Mouse (Mus musculus): ENCODE measurements around the gene Atn1. TPM values are rescaled to one million over a fixed set of nuclear protein-coding genes. Genes with fewer than 3 reads are reported as not detected.

Atn1 gene
- polyA plus RNA-seq, 1 experiment from 2014 or later = 16.4 TPM

DNA sequence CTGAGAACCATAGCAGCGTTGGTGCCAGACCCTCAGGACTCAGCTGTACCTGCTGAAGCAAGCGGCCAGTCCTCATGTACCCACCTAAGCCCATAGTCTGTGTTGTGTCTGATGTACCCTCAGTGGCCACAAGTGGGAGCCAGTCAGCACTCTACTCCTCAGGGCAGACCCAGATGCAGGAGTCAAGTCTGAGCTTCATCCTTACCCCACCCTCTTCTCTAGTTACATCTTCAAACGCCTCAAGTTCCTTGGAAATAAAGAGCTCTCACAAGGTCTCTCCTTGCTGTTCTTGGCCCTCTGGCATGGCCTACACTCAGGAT is 53.6 kb downstream of the Atn1 start:
- Histone ChIP-seq H3K4me1 (ENCODE audit: insufficient read depth, low read length) (peaks cover 8% of the 10 kb centered on the region), H3K9ac (replicated peaks; ENCODE audit: low read length) (no peak overlapping the region), H3K4me2 (replicated peaks; ENCODE audit: low read depth, low read length) (no peak overlapping the region), H3K27ac (ENCODE audit: low read length) (no peak overlapping the region), H3K27me3 (ENCODE audit: insufficient read depth, low read length) (no peaks in the 10 kb centered on the region), H3K9me3 (ENCODE audit: low read length) (no peaks in the 10 kb centered on the region), H3K4me3 (ENCODE audit: low read length) (no peak overlapping the region), H3K36me3 (ENCODE audit: insufficient read depth, low read length) (peaks cover 53% of the 10 kb centered on the region)
- peak; percentile 47 for ATAC-seq (ENCODE audit: low FRiP score, low TSS enrichment)
- 45% methylated on average over 3 of the region's 3 CpGs for WGBS

DNA sequence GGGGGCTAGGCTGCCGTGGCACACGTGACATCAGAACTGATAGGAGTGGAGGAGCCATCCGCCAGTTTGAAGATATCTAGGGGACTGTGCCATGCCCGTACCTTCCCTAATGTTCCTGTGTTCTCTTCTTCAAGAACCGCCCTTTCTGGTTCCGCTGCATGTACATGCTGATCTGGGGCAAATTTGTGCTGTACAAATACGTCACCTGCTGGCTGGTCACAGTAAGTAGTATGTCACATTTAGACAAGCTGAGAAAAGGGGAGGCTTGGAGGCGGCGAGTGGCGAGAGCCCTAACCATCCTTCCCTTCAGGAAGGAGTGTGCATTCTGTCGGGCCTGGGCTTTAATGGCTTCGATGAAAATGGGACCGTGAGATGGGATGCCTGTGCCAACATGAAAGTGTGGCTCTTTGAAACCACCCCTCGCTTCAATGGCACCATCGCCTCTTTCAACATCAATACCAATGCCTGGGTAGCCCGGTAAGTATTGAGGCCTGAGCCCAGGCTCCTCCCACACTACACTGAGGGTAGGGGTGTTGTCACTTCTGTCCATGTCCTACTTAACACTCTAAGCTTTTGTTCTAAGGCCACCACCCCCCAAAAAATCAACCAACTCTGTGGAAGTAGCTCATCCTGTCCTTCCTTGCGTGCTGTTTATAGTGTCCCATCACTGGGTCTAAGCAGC is 54.1 kb downstream of the Atn1 start:
- Histone ChIP-seq H3K4me2 (replicated peaks; ENCODE audit: low read depth, low read length) (no peak overlapping the region), H3K9me3 (ENCODE audit: low read length) (no peaks in the 10 kb centered on the region), H3K27ac (ENCODE audit: low read length) (no peak overlapping the region), H3K9ac (replicated peaks; ENCODE audit: low read length) (no peak overlapping the region), H3K4me3 (ENCODE audit: low read length) (no peak overlapping the region), H3K27me3 (ENCODE audit: insufficient read depth, low read length) (no peaks in the 10 kb centered on the region), H3K4me1 (ENCODE audit: insufficient read depth, low read length) (peaks cover 8% of the 10 kb centered on the region), H3K36me3 (ENCODE audit: insufficient read depth, low read length) (peaks cover 48% of the 10 kb centered on the region)
- WGBS = 91% methylated on average over 17 of the region's 17 CpGs
- ATAC-seq (ENCODE audit: low FRiP score, low TSS enrichment) = peak; percentile 5; the same call in 1 of the 2 replicates

DNA sequence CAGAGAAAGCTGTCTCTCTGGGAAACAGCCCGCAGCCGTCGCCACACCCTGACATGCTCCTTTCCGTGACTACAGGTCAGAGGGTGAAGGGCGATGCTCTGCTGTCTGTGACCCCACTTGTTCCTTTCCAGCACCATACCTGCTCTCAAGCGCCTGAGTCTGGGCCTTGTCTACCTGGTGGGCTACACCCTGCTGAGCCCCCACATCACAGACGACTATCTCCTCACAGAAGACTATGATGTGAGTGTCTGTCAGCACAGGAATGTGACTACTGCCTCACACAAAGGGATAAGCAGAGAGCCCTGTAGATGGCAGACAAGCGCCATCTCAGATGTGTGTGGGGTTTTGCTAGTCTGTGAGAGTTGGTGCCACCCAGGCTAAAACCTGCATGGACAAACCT is 55.0 kb downstream of the Atn1 start:
- peaks cover 47% of the 10 kb centered on the region for H3K36me3 ChIP-seq (ENCODE audit: insufficient read depth, low read length)
- H3K4me3 ChIP-seq (ENCODE audit: low read length) = no peak overlapping the region
- H3K27me3 ChIP-seq (ENCODE audit: insufficient read depth, low read length) = no peaks in the 10 kb centered on the region
- no peak overlapping the region for H3K4me2 ChIP-seq (replicated peaks; ENCODE audit: low read depth, low read length)
- H3K4me1 ChIP-seq (ENCODE audit: insufficient read depth, low read length) = peaks cover 8% of the 10 kb centered on the region
- H3K9ac ChIP-seq (replicated peaks; ENCODE audit: low read length) = no peak overlapping the region
- no peak for ATAC-seq (ENCODE audit: low FRiP score, low TSS enrichment)
- no peaks in the 10 kb centered on the region for H3K9me3 ChIP-seq (ENCODE audit: low read length)
- H3K27ac ChIP-seq (ENCODE audit: low read length) = no peak overlapping the region
- WGBS = 84% methylated on average over 8 of the region's 8 CpGs

DNA sequence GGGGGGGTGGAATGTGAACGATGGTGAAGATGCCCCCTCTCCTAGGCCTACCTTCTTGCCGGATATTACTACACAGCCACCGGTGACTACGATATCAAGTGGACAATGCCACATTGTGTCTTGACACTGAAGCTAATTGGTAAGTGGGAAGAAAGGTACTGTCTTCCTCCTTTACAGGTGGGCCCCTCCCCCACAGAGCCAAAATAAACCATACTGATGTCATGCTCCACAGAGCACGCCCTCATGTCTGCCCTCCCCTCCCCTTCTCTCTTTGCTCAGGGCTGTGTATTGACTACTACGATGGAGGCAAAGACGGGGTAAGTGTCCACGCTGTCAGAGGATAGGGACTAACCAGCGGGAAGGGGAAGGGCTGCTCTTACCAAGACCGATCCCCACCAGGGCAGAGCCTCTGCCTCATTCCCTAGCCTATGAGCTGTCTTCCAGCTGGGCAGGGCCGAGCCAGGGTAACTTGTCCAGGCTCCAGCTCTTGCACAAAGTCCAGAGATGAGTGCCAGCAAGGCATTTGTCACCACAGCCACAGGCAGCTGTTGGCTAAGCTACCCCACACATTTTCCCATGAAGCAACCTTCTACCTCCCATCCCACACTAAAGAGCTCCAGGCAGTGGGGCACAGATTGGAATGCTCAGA is 56.2 kb downstream of the Atn1 start:
- Histone ChIP-seq H3K4me3 (ENCODE audit: low read length) (no peak overlapping the region), H3K9me3 (ENCODE audit: low read length) (no peaks in the 10 kb centered on the region), H3K36me3 (ENCODE audit: insufficient read depth, low read length) (peaks cover 36% of the 10 kb centered on the region), H3K4me1 (ENCODE audit: insufficient read depth, low read length) (peaks cover 8% of the 10 kb centered on the region), H3K27ac (ENCODE audit: low read length) (peak overlapping the region; percentile 12; the same call in 1 of the 2 replicates), H3K9ac (replicated peaks; ENCODE audit: low read length) (no peak overlapping the region), H3K27me3 (ENCODE audit: insufficient read depth, low read length) (no peaks in the 10 kb centered on the region), H3K4me2 (replicated peaks; ENCODE audit: low read depth, low read length) (no peak overlapping the region)
- 61% methylated on average over 11 of the region's 11 CpGs for WGBS
- ATAC-seq (ENCODE audit: low FRiP score, low TSS enrichment) = peak; percentile 21

DNA sequence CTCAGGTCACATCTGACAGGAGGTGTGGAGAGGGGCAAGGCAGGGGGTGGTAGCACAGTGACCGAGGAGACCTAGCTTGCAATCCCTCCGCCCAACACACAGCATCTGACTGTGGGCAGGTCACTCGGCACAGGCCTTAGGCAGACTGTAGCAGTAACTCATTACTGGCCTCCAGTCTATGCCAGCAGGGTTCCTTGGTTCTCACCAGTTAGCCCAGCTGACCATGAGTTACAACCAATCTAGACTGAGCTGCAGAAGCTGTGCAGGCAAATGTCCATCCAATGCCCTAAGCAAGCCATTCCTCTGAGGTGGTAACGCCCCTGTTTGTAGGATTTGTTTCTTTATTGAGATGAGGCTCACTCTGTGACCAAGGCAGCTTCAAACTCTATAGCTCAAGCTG is 57.0 kb downstream of the Atn1 start:
- Histone ChIP-seq H3K9ac (replicated peaks; ENCODE audit: low read length) (no peak overlapping the region), H3K27me3 (ENCODE audit: insufficient read depth, low read length) (no peaks in the 10 kb centered on the region), H3K9me3 (ENCODE audit: low read length) (no peaks in the 10 kb centered on the region), H3K36me3 (ENCODE audit: insufficient read depth, low read length) (peaks cover 29% of the 10 kb centered on the region), H3K4me2 (replicated peaks; ENCODE audit: low read depth, low read length) (no peak overlapping the region), H3K4me1 (ENCODE audit: insufficient read depth, low read length) (peaks cover 14% of the 10 kb centered on the region), H3K27ac (ENCODE audit: low read length) (no peak overlapping the region), H3K4me3 (ENCODE audit: low read length) (no peak overlapping the region)
- 81% methylated on average over 4 of the region's 4 CpGs for WGBS
- ATAC-seq (ENCODE audit: low FRiP score, low TSS enrichment) = no peak

DNA sequence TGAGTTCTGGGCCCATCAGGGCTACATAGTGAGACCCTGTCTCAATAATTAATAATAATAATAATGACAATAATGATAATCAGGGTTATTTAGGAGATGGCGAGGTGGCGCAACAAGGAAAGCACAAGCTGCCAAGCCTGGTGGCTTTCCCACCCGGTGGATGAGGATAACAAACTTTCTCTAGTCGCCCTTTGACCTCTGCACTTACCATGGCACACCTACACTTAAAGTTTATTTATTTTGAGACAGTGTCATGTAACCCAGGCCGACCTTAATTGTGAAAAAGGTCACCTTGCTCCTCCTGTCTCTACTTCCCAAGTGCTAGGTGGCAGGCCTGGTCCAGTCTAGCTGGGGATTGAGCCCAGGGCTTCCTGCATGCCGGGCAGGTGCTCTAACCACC is 57.6 kb downstream of the Atn1 start:
- Histone ChIP-seq H3K27ac (ENCODE audit: low read length) (no peak overlapping the region), H3K4me3 (ENCODE audit: low read length) (no peak overlapping the region), H3K4me1 (ENCODE audit: insufficient read depth, low read length) (peaks cover 20% of the 10 kb centered on the region), H3K4me2 (replicated peaks; ENCODE audit: low read depth, low read length) (no peak overlapping the region), H3K9me3 (ENCODE audit: low read length) (no peaks in the 10 kb centered on the region), H3K36me3 (ENCODE audit: insufficient read depth, low read length) (peaks cover 24% of the 10 kb centered on the region), H3K9ac (replicated peaks; ENCODE audit: low read length) (no peak overlapping the region), H3K27me3 (ENCODE audit: insufficient read depth, low read length) (no peaks in the 10 kb centered on the region)
- no peak for ATAC-seq (ENCODE audit: low FRiP score, low TSS enrichment)
- 66% methylated on average over 6 of the region's 6 CpGs for WGBS

DNA sequence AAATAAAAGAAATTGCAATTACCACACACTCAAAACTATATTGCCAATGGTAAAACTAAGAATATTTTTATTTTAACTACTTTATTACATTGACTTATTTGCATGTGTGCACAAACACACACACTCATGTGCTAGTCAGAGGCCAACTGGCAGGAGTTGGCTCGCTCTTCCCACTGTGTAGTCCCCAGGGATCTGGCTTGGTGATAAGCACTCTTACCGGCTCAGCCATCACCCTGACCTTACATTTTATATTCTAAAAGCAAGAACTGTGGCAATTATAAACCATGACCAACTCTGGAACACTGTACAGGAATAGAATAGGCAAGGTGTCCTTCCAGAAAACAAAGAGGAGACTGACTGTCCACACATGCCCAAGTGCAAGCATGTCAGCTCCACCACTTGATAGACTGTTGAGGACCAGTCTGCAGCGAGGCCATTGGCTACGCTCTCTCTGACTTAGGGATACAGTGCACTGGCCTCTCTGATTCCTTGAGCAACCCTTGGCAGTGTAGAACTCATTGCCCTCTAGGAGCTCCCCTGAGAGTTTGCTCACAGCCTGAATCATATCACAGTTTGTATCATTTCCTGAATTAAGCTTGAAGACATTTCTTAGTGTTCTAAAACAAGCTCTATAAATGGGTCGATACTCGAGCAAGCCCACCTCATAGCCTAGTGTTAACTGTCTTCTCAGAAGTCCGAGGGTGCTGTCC is 59.7 kb downstream of the Atn1 start:
- Histone ChIP-seq H3K27me3 (ENCODE audit: insufficient read depth, low read length) (no peaks in the 10 kb centered on the region), H3K4me3 (ENCODE audit: low read length) (no peak overlapping the region), H3K27ac (ENCODE audit: low read length) (no peak overlapping the region), H3K9ac (replicated peaks; ENCODE audit: low read length) (no peak overlapping the region), H3K4me1 (ENCODE audit: insufficient read depth, low read length) (peaks cover 34% of the 10 kb centered on the region), H3K4me2 (replicated peaks; ENCODE audit: low read depth, low read length) (no peak overlapping the region), H3K36me3 (ENCODE audit: insufficient read depth, low read length) (peaks cover 3% of the 10 kb centered on the region; the same call in 1 of the 2 replicates), H3K9me3 (ENCODE audit: low read length) (no peaks in the 10 kb centered on the region)
- ATAC-seq (ENCODE audit: low FRiP score, low TSS enrichment) = no peak
- 81% methylated on average over 7 of the region's 7 CpGs for WGBS

DNA sequence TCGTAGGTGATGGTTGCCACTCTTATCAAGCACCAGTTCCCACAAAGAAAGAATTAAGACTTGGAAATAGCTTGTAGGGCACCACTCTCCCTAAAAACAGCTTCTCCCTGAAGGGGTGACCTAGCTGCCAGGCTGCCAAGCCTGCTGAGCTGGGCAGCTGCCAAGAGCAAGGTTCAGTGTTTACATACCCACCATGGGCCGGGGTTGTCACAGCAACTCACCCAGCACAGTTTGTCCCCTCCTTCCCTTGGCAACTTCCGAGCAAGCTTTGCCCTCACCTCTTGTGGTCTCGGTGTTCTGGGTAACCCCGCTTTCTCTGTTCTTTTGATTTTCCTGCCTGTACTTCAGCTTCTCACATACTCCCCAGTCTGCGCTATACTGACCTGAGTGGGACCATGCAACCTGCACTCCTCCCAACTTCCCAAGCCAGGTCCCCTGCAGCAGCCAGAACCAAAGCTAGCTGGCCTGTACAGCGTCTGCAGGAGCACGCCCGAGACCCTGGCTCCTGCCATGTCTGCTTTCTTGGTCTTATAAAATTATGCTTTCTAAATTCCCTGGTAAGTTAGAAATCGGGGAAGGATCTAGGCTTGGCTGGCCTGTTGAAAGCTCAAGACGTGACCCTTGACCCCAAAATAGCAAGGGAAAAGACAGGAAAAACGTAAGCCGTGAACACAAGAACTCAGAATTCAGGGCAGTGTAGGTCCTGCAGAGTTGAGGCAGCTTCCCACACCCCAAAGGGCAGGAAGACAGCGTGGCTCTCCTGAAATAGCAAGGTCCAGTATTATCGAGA is 62.0 kb downstream of the Atn1 start:
- peak overlapping the region; percentile 42 for H3K9ac ChIP-seq (replicated peaks; ENCODE audit: low read length)
- no peaks in the 10 kb centered on the region for H3K36me3 ChIP-seq (ENCODE audit: insufficient read depth, low read length)
- H3K27me3 ChIP-seq (ENCODE audit: insufficient read depth, low read length) = no peaks in the 10 kb centered on the region
- WGBS = 57% methylated on average over 15 of the region's 15 CpGs
- ATAC-seq (ENCODE audit: low FRiP score, low TSS enrichment) = peak; percentile 58
- peak overlapping the region; percentile 78 for H3K27ac ChIP-seq (ENCODE audit: low read length)
- H3K4me3 ChIP-seq (ENCODE audit: low read length) = no peak overlapping the region
- no peak overlapping the region; the same call in 1 of the 2 replicates for H3K4me2 ChIP-seq (replicated peaks; ENCODE audit: low read depth, low read length)
- H3K4me1 ChIP-seq (ENCODE audit: insufficient read depth, low read length) = peaks cover 25% of the 10 kb centered on the region
- H3K9me3 ChIP-seq (ENCODE audit: low read length) = no peaks in the 10 kb centered on the region

DNA sequence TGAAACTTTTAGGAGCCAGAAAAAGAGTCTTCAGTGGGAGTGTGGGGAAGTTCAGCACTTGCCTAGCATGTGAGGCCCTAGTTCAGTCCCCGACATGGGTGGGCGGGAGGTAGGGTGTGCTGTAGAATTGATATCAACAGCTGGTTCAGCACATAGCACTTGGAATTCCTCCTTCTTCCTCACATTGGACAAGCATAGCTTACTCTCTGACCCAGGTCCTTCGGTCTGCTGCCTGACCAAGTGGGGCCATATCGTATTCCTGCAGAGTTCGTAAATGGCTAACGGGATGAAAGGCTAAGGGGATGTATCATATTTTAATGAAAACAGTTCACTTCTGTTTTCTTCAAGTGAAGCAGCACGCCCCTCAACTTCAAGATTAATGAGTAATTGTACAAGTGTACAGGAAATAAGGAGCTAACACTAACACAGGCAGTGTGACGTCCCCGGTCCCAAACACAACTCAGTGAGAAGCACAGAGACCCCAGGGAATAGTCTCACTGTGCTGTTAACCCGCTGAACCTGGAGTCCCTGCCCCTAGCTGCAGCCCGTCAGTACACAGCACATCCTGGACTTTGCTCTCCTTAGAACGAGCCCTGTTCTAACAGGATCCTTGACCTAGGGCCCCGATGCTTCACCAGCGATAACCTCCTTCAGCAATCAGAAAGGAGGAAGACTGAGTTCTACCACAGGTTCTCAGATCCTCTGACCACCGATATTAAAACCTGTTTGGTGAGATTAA is 62.9 kb downstream of the Atn1 start:
- Histone ChIP-seq H3K27me3 (ENCODE audit: insufficient read depth, low read length) (no peaks in the 10 kb centered on the region), H3K4me1 (ENCODE audit: insufficient read depth, low read length) (peaks cover 25% of the 10 kb centered on the region), H3K36me3 (ENCODE audit: insufficient read depth, low read length) (no peaks in the 10 kb centered on the region), H3K27ac (ENCODE audit: low read length) (peak overlapping the region; percentile 78), H3K4me3 (ENCODE audit: low read length) (no peak overlapping the region), H3K4me2 (replicated peaks; ENCODE audit: low read depth, low read length) (0 out of 2 replicates have a peak overlapping the region, but pooled peaks have one; percentile 14), H3K9ac (replicated peaks; ENCODE audit: low read length) (peak overlapping the region; percentile 18), H3K9me3 (ENCODE audit: low read length) (no peaks in the 10 kb centered on the region)
- ATAC-seq (ENCODE audit: low FRiP score, low TSS enrichment) = peak; percentile 91
- WGBS = 18% methylated on average over 15 of the region's 15 CpGs

All from kidney, embryonic 16.5 days (tissue).